Mouse (Mus musculus) limb, embryonic 11.5 days (tissue): ENCODE measurements at regions not wholly inside any gene's neighbourhood (a gene's known extent, or its start where the extent isn't known, plus 50 kb on each side); places are given as distances from the start of the nearest gene placed in this dataset.

Experiments used
- ATAC-seq: fragments of 200-750 bp; cut with Nextera tagmentation; 2 replicates; pipeline ENCODE4 v1.8.0; 2017; ENCODE audit warnings: low read depth; ENCODE audit not compliant: insufficient number of reproducible peaks, low FRiP score, low TSS enrichment
- DNase-seq: peaks from one replicate; pipeline ENCODE4 v3.0.0-alpha.2; 2015; ENCODE audit warnings: low spot score
- H3K27ac ChIP-seq: fragments of 300-500 bp; sonication (generic); replicated peaks from 2 replicates; pipeline ENCODE4 v1.5.1; 2014; ENCODE audit warnings: low read depth, mild to moderate bottlenecking, low read length
- H3K27me3 ChIP-seq: fragments of 300-500 bp; sonication (generic); 2 replicates; pipeline ENCODE4 v1.6.1; 2014; ENCODE audit warnings: mild to moderate bottlenecking, low read length, mixed read lengths; ENCODE audit not compliant: control insufficient read depth, insufficient read depth
- H3K36me3 ChIP-seq: fragments of 300-500 bp; sonication (generic); 2 replicates; pipeline ENCODE4 v1.6.1; 2014; ENCODE audit warnings: mild to moderate bottlenecking, low read length, moderate library complexity, mixed read lengths; ENCODE audit not compliant: control insufficient read depth, insufficient read depth
- H3K4me1 ChIP-seq: fragments of 300-500 bp; sonication (generic); 2 replicates; pipeline ENCODE4 v1.6.1; 2014; ENCODE audit warnings: low read length, mixed read lengths; ENCODE audit not compliant: control insufficient read depth, insufficient read depth
- H3K4me2 ChIP-seq: fragments of 300-500 bp; sonication (generic); 2 replicates; pipeline ENCODE4 v1.6.1; 2014; ENCODE audit warnings: low read depth, mild to moderate bottlenecking, moderate library complexity; ENCODE audit not compliant: severe bottlenecking
- H3K4me3 ChIP-seq: fragments of 300-500 bp; sonication (generic); 2 replicates; pipeline ENCODE4 v1.5.1; 2014; ENCODE audit warnings: low read depth, low read length
- H3K9ac ChIP-seq: fragments of 300-500 bp; sonication (generic); 2 replicates; pipeline ENCODE4 v1.6.1; 2014; ENCODE audit warnings: mild to moderate bottlenecking, low read length
- H3K9me3 ChIP-seq: fragments of 300-500 bp; sonication (generic); 2 replicates; pipeline ENCODE4 v1.6.1; 2016; ENCODE audit warnings: low read length; ENCODE audit not compliant: control insufficient read depth
- WGBS: fragments of 180-500 bp; shearing (Covaris S2); extraction: QIAGEN DNeasy Blood & Tissue Kit; methylation state at CpG from one replicate; pipeline ENCODE4 v1.1.7; 2014; 5-methylcytosine and 5-hydroxymethylcytosine counted together

- Histone ChIP-seq H3K9me3 (no peaks in the 10 kb centered on the region), H3K27ac (no peak overlapping the region), H3K9ac (no peak overlapping the region), H3K4me3 (no peak overlapping the region), H3K27me3 (no peaks in the 10 kb centered on the region), H3K4me2 (no peak overlapping the region), H3K36me3 (no peaks in the 10 kb centered on the region), H3K4me1 (no peaks in the 10 kb centered on the region)
- ATAC-seq (no peak), DNase-seq (no peak)
- WGBS, result 78% methylated on average over 3 of the region's 3 CpGs
These were observed 428.7 kb upstream of the Ccnh start for GRCm38 (mm10) chr13:84760471-84760870.

GRCm38 (mm10) chr13:84760978-84761377, 428.2 kb upstream of the Ccnh start:
- no peaks in the 10 kb centered on the region for H3K9me3 ChIP-seq
- DNase-seq, result no peak
- WGBS, result 66% methylated on average over 8 of the region's 8 CpGs
- H3K27ac ChIP-seq, result no peak overlapping the region
- no peak overlapping the region for H3K9ac ChIP-seq
- no peak overlapping the region for H3K4me2 ChIP-seq
- no peaks in the 10 kb centered on the region for H3K36me3 ChIP-seq
- no peaks in the 10 kb centered on the region for H3K27me3 ChIP-seq
- no peak for ATAC-seq
- H3K4me3 ChIP-seq, result no peak overlapping the region
- no peaks in the 10 kb centered on the region for H3K4me1 ChIP-seq

GRCm38 (mm10) chr13:84761821-84762220, 427.4 kb upstream of the Ccnh start:
- no peak overlapping the region for H3K27ac ChIP-seq
- no peak overlapping the region for H3K9ac ChIP-seq
- H3K4me3 ChIP-seq, result no peak overlapping the region
- H3K27me3 ChIP-seq, result no peaks in the 10 kb centered on the region
- no peaks in the 10 kb centered on the region for H3K36me3 ChIP-seq
- 59% methylated on average over 4 of the region's 4 CpGs for WGBS
- no peak for ATAC-seq
- DNase-seq, result no peak
- H3K4me1 ChIP-seq, result no peaks in the 10 kb centered on the region
- no peaks in the 10 kb centered on the region for H3K9me3 ChIP-seq
- no peak overlapping the region for H3K4me2 ChIP-seq

- DNase-seq (no peak), ATAC-seq (no peak)
- Histone ChIP-seq H3K27me3 (no peaks in the 10 kb centered on the region), H3K9ac (no peak overlapping the region), H3K36me3 (no peaks in the 10 kb centered on the region), H3K4me3 (no peak overlapping the region), H3K27ac (no peak overlapping the region), H3K4me1 (no peaks in the 10 kb centered on the region), H3K4me2 (no peak overlapping the region), H3K9me3 (no peaks in the 10 kb centered on the region)
- WGBS, result 87% methylated on average over 1 of the region's 1 CpGs
These were observed 425.3 kb upstream of the Ccnh start for GRCm38 (mm10) chr13:84763916-84764315.

- Histone ChIP-seq H3K9ac (no peak overlapping the region), H3K27me3 (no peaks in the 10 kb centered on the region), H3K27ac (no peak overlapping the region), H3K9me3 (no peaks in the 10 kb centered on the region), H3K4me3 (no peak overlapping the region), H3K4me2 (no peak overlapping the region), H3K4me1 (no peaks in the 10 kb centered on the region), H3K36me3 (no peaks in the 10 kb centered on the region)
- DNase-seq (no peak), ATAC-seq (no peak)
- WGBS, result 50% methylated on average over 2 of the region's 2 CpGs
These were observed 417.3 kb upstream of the Ccnh start for GRCm38 (mm10) chr13:84771956-84772355.

GRCm38 (mm10) chr13:84783017-84783937, 405.9 kb upstream of the Ccnh start:
- no peaks in the 10 kb centered on the region for H3K27me3 ChIP-seq
- DNase-seq, result no peak
- no peaks in the 10 kb centered on the region for H3K9me3 ChIP-seq
- H3K4me1 ChIP-seq, result no peaks in the 10 kb centered on the region
- no peak overlapping the region for H3K4me2 ChIP-seq
- H3K4me3 ChIP-seq, result no peak overlapping the region
- no peaks in the 10 kb centered on the region for H3K36me3 ChIP-seq
- ATAC-seq, result no peak
- WGBS, result 36% methylated on average over 4 of the region's 4 CpGs
- no peak overlapping the region for H3K27ac ChIP-seq
- no peak overlapping the region for H3K9ac ChIP-seq

- Histone ChIP-seq H3K27ac (no peak overlapping the region), H3K4me2 (no peak overlapping the region), H3K27me3 (no peaks in the 10 kb centered on the region), H3K9ac (no peak overlapping the region), H3K4me1 (no peaks in the 10 kb centered on the region), H3K4me3 (no peak overlapping the region), H3K36me3 (no peaks in the 10 kb centered on the region), H3K9me3 (no peaks in the 10 kb centered on the region)
- whole genome bisulfite sequencing, result 74% methylated on average over 3 of the region's 3 CpGs
- no peak for ATAC-seq
- DNase-seq, result no peak
These were observed 384.8 kb upstream of the Ccnh start for GRCm38 (mm10) chr13:84804241-84804980.

- Histone ChIP-seq H3K9me3 (no peaks in the 10 kb centered on the region), H3K4me3 (no peak overlapping the region), H3K27ac (no peak overlapping the region), H3K4me2 (no peak overlapping the region), H3K9ac (no peak overlapping the region), H3K4me1 (no peaks in the 10 kb centered on the region), H3K27me3 (no peaks in the 10 kb centered on the region), H3K36me3 (no peaks in the 10 kb centered on the region)
- WGBS, result 88% methylated on average over 4 of the region's 4 CpGs
- DNase-seq (no peak), ATAC-seq (no peak)
These were observed 384.0 kb upstream of the Ccnh start for GRCm38 (mm10) chr13:84805190-84805589.
